Mouse (Mus musculus) lung, postnatal 0 days (tissue): ENCODE results near the gene Dnajc8. TPM values are rescaled to one million over a fixed set of nuclear protein-coding genes. Genes with fewer than 3 reads are reported as not detected.

ENCODE experiments used
- ATAC-seq: fragments of 200-750 bp; cut with Nextera tagmentation; 2 replicates; pipeline ENCODE4 v1.8.0; 2017; ENCODE audit warnings: moderate library complexity
- DNase-seq: peaks from one replicate; pipeline ENCODE4 v3.0.0-alpha.2; 2016; ENCODE audit warnings: low spot score
- H3K27ac ChIP-seq: fragments of 300-500 bp; sonication (generic); 2 replicates; pipeline ENCODE4 v1.5.1; 2014; ENCODE audit warnings: antibody characterized with exemption, mild to moderate bottlenecking, low read length, mixed read lengths
- H3K27me3 ChIP-seq: fragments of 300-500 bp; sonication (generic); replicated peaks from 2 replicates; pipeline ENCODE4 v1.6.1; 2014; ENCODE audit warnings: low read length, mixed read lengths; ENCODE audit not compliant: insufficient read depth
- H3K36me3 ChIP-seq: fragments of 300-500 bp; sonication (generic); 2 replicates; pipeline ENCODE4 v1.6.1; 2014; ENCODE audit warnings: low read length, mixed read lengths; ENCODE audit not compliant: insufficient read depth
- H3K4me1 ChIP-seq: fragments of 300-500 bp; sonication (generic); 2 replicates; pipeline ENCODE4 v1.6.1; 2014; ENCODE audit warnings: antibody characterized with exemption, low read depth, low read length, mixed read lengths; ENCODE audit not compliant: insufficient read depth
- H3K4me2 ChIP-seq: fragments of 300-500 bp; sonication (generic); replicated peaks from 2 replicates; pipeline ENCODE4 v1.6.1; 2014; ENCODE audit warnings: low read depth, mild to moderate bottlenecking, low read length, moderate library complexity, mixed read lengths
- H3K4me3 ChIP-seq: fragments of 300-500 bp; sonication (generic); 2 replicates; pipeline ENCODE4 v1.5.1; 2014; ENCODE audit warnings: low read depth, low read length
- H3K9ac ChIP-seq: fragments of 300-500 bp; sonication (generic); replicated peaks from 2 replicates; pipeline ENCODE4 v1.6.1; 2014; ENCODE audit warnings: low read depth, mild to moderate bottlenecking
- H3K9me3 ChIP-seq: fragments of 300-500 bp; sonication (generic); 2 replicates; pipeline ENCODE4 v1.6.1; 2016; ENCODE audit warnings: low read length, mixed read lengths
- CTCF ChIP-seq: IDR thresholded peaks from 2 replicates; pipeline ENCODE4 v1.5.1; 2016; ENCODE audit warnings: antibody characterized with exemption, mild to moderate bottlenecking
- EP300 ChIP-seq: IDR thresholded peaks from 2 replicates; pipeline ENCODE4 v1.6.1; 2016; ENCODE audit warnings: antibody characterized with exemption, mild to moderate bottlenecking, control low read depth
- WGBS: fragments of 180-500 bp; shearing (Covaris S2); extraction: QIAGEN DNeasy Blood & Tissue Kit; methylation state at CpG from one replicate; pipeline ENCODE4 v1.1.7; 2014; 5-methylcytosine and 5-hydroxymethylcytosine counted together
- polyA plus RNA-seq: library from polyadenylated mRNA; unstranded; fragments of >200 nt; fragmentation: Nextera tagmentation; extraction: Ambion mirVana; gene quantifications from 2 replicates; pipeline ENCODE4 v1.2.1, GENCODE M21; 2015

Dnajc8 gene
- polyA plus RNA-seq, 1 experiment from 2014 or later = 182 TPM

- Histone ChIP-seq H3K9ac (no peak overlapping the region), H3K4me3 (no peak overlapping the region), H3K9me3 (no peaks in the 10 kb centered on the region), H3K27me3 (no peaks in the 10 kb centered on the region), H3K4me1 (no peaks in the 10 kb centered on the region), H3K27ac (no peak overlapping the region), H3K4me2 (no peak overlapping the region), H3K36me3 (peaks cover 26% of the 10 kb centered on the region)
- TF ChIP-seq EP300 = no peak
- TF ChIP-seq CTCF = no peak
- ATAC-seq = peak; percentile 13; the same call in 1 of the 2 replicates
- no peak for DNase-seq
- whole genome bisulfite sequencing = 52% methylated on average over 10 of the region's 10 CpGs
Observed at GRCm38 (mm10) chr4:132492178-132493060, 42.9 kb upstream of the Dnajc8 start.

- ATAC-seq (peak; percentile 33), DNase-seq (peak; percentile 38)
- 84% methylated on average over 20 of the region's 20 CpGs for WGBS
- no peaks in the 10 kb centered on the region for H3K9me3 ChIP-seq
- no peak overlapping the region for H3K9ac ChIP-seq
- H3K27ac ChIP-seq = no peak overlapping the region
- H3K27me3 ChIP-seq = no peaks in the 10 kb centered on the region
- no peak overlapping the region for H3K4me3 ChIP-seq
- H3K36me3 ChIP-seq = peaks cover 38% of the 10 kb centered on the region
- no peaks in the 10 kb centered on the region for H3K4me1 ChIP-seq
- H3K4me2 ChIP-seq = no peak overlapping the region
- TF ChIP-seq EP300 = no peak
- no peak for TF ChIP-seq CTCF
Observed at GRCm38 (mm10) chr4:132494271-132494918, 41.0 kb upstream of the Dnajc8 start.

GRCm38 (mm10) chr4:132501639-132502038, 33.7 kb upstream of the Dnajc8 start:
- Histone ChIP-seq H3K9me3 (no peaks in the 10 kb centered on the region), H3K4me2 (no peak overlapping the region), H3K4me3 (no peak overlapping the region), H3K4me1 (no peaks in the 10 kb centered on the region), H3K27me3 (no peaks in the 10 kb centered on the region), H3K36me3 (peaks cover 19% of the 10 kb centered on the region), H3K27ac (no peak overlapping the region), H3K9ac (no peak overlapping the region)
- 96% methylated on average over 6 of the region's 6 CpGs for WGBS
- ATAC-seq (no peak), DNase-seq (no peak)
- TF ChIP-seq EP300 (no peak), CTCF (no peak)

- DNase-seq (no peak), ATAC-seq (no peak)
- Histone ChIP-seq H3K9me3 (no peaks in the 10 kb centered on the region), H3K4me2 (no peak overlapping the region), H3K27me3 (no peaks in the 10 kb centered on the region), H3K27ac (no peak overlapping the region), H3K4me1 (peaks cover 6% of the 10 kb centered on the region; the same call in 1 of the 2 replicates), H3K4me3 (no peak overlapping the region), H3K36me3 (peaks cover 3% of the 10 kb centered on the region; the same call in 1 of the 2 replicates), H3K9ac (no peak overlapping the region)
- 66% methylated on average over 11 of the region's 11 CpGs for WGBS
- TF ChIP-seq CTCF = no peak
Observed at GRCm38 (mm10) chr4:132503344-132503743, 32.0 kb upstream of the Dnajc8 start.

GRCm38 (mm10) chr4:132505034-132505738, 30.2 kb upstream of the Dnajc8 start:
- Histone ChIP-seq H3K27me3 (no peaks in the 10 kb centered on the region), H3K4me3 (no peak overlapping the region), H3K9ac (no peak overlapping the region), H3K36me3 (no peaks in the 10 kb centered on the region), H3K4me2 (no peak overlapping the region), H3K9me3 (no peaks in the 10 kb centered on the region), H3K4me1 (peaks cover 6% of the 10 kb centered on the region), H3K27ac (no peak overlapping the region)
- 60% methylated on average over 6 of the region's 6 CpGs for WGBS
- ATAC-seq = no peak
- no peak for TF ChIP-seq EP300
- no peak for TF ChIP-seq CTCF
- DNase-seq = no peak

GRCm38 (mm10) chr4:132505800-132506199, 29.6 kb upstream of the Dnajc8 start:
- Histone ChIP-seq H3K4me3 (no peak overlapping the region), H3K9me3 (no peaks in the 10 kb centered on the region), H3K27ac (no peak overlapping the region), H3K4me1 (peaks cover 6% of the 10 kb centered on the region), H3K36me3 (no peaks in the 10 kb centered on the region), H3K27me3 (no peaks in the 10 kb centered on the region), H3K9ac (no peak overlapping the region), H3K4me2 (no peak overlapping the region)
- DNase-seq (no peak), ATAC-seq (no peak)
- TF ChIP-seq CTCF = no peak
- no peak for TF ChIP-seq EP300
- whole genome bisulfite sequencing = 66% methylated on average over 10 of the region's 10 CpGs
